Comparison of ENCODE assay signal across 22 mouse cellular contexts in the genomic region with DNA sequence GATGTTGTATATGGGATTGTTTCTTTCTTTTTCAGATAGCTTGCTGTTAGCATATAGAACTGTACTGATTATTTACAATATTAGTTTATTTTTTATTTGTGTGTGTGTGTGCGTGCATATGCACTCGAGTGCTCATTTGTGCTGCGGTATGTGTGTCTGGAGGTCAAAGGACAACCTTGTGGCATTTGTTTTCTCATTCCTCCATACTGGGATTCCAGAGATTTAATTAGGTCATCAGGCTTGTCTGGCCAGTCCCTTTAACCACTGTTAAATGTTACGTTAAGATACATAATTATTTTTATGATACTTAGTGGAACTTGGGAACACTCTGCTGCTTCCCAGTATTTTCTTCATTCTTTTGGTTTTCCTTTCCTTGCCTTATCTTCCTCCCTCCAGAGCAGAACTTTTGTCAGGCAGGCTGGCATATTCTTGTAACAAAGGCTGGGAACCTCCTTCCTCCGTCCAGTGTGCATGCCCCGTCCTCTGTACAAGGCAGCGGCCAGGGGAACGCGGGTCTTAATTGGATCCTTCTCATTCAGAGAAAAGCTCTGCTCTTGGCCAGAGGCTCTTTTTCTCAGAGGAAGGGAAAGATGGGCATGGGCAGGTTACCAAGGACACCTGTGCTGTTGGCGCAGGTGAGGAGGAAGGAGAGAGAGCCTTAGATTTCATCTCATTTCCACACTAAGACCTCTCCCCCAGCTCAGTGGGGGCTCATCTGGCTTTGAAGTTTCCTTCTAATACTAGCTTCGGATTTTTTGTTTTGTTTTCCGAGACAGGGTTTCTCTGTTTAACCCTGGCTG. TPM values are rescaled to one million over a fixed set of nuclear protein-coding genes. Genes with fewer than 3 reads are reported as not detected.
DNase-seq lines count a peak whose midpoint lies in the region; ATAC-seq and TF ChIP-seq lines count a peak whose summit lies in the region.
"Had no signal": no experiment of that assay in that cellular context is flagged by ENCODE, and none has a peak within 500 bp of the region (broad histone marks: within the 10 kb centered on the region; RNA-seq: fewer than 3 reads in every experiment).

No protein-coding gene starts in this region.

- no peak overlapping the region for H3K27ac ChIP-seq in heart, adult 2 months
- H3K27ac ChIP-seq in midbrain, embryonic 11.5 days (ENCODE audit: low read depth, low read length) = no peak overlapping the region
- no peak overlapping the region for H3K27ac ChIP-seq in midbrain, embryonic 15.5 days
- H3K27ac ChIP-seq: limb, embryonic 15.5 days had no signal

- WGBS in heart, adult 2 months = 72% methylated on average over 12 of the region's 12 CpGs
- 69% methylated on average over 12 of the region's 12 CpGs for WGBS in midbrain, embryonic 11.5 days
- WGBS in midbrain, embryonic 15.5 days = 56% methylated on average over 12 of the region's 12 CpGs

- peak; percentile 36; the same call in 1 of the 2 replicates for ATAC-seq in cerebellum, adult (ENCODE audit: insufficient number of reproducible peaks, low FRiP score, low TSS enrichment)
- no peak for ATAC-seq in midbrain, embryonic 11.5 days (ENCODE audit: low FRiP score)
- no peak for ATAC-seq in midbrain, embryonic 15.5 days (replicated peaks)
- ATAC-seq: CD4-positive, CD25-positive, alpha-beta regulatory T cell, adult 4 months; hindbrain, embryonic 16.5 days; intestine, postnatal 0 days had no signal

- H3K27me3 ChIP-seq in heart, adult 2 months (ENCODE audit: control insufficient read depth, insufficient read depth, low read length) = no peaks in the 10 kb centered on the region
- H3K27me3 ChIP-seq in midbrain, embryonic 11.5 days (ENCODE audit: control insufficient read depth, insufficient read depth, low read length) = no peaks in the 10 kb centered on the region
- no peaks in the 10 kb centered on the region for H3K27me3 ChIP-seq in midbrain, embryonic 15.5 days (replicated peaks)
- H3K27me3 ChIP-seq: heart, embryonic 12.5 days; limb, embryonic 15.5 days had no signal

- H3K4me2 ChIP-seq in midbrain, embryonic 11.5 days = no peak overlapping the region
- H3K4me2 ChIP-seq in midbrain, embryonic 15.5 days = no peak overlapping the region
- H3K4me2 ChIP-seq: heart, embryonic 12.5 days; limb, embryonic 15.5 days had no signal

- peaks cover 2% of the 10 kb centered on the region for H3K4me1 ChIP-seq in heart, adult 2 months (ENCODE audit: control insufficient read depth, insufficient read depth, low read length)
- peaks cover 3% of the 10 kb centered on the region; the same call in 1 of the 2 replicates for H3K4me1 ChIP-seq in midbrain, embryonic 11.5 days (ENCODE audit: control insufficient read depth, insufficient read depth, low read length)
- H3K4me1 ChIP-seq in midbrain, embryonic 15.5 days = no peaks in the 10 kb centered on the region

- no peaks in the 10 kb centered on the region for H3K9me3 ChIP-seq in midbrain, embryonic 11.5 days (ENCODE audit: control insufficient read depth, low read length)
- H3K9me3 ChIP-seq in midbrain, embryonic 15.5 days = no peaks in the 10 kb centered on the region
- H3K9me3 ChIP-seq: limb, embryonic 15.5 days had no signal

- TF ChIP-seq POLR2A in heart, adult 2 months (IDR thresholded peaks at IDR 0.05; ENCODE audit: insufficient read depth, low read depth, low read length) = no peak

- DNase-seq in cerebellum, postnatal 4 days (ENCODE audit: low spot score in 2 of 2) = no peak
- DNase-seq in heart, adult 11 months = peak; percentile 55
- no peak for DNase-seq in heart, adult 2 months
- DNase-seq in midbrain, embryonic 11.5 days (ENCODE audit: low spot score, missing footprints) = peak; percentile 70
- no peak for DNase-seq in adrenal gland, postnatal 10 days
- no peak for DNase-seq in urinary bladder, adult 2 months (ENCODE audit: low spot score)
- DNase-seq: adrenal gland, postnatal 14 days; gastrocnemius, postnatal 14 days; heart, postnatal 4 days; kidney, postnatal 4 days; lung, adult 18-20 months; spleen, adult 18-20 months had no signal

- intact Hi-C loops in heart, adult 2 months (cut with DNase I) = no loop called here

- no peak for TF ChIP-seq EP300 in heart, adult 2 months (IDR thresholded peaks at IDR 0.05; ENCODE audit: insufficient read depth, low read depth, low read length)

- peaks cover 2% of the 10 kb centered on the region; the same call in 1 of the 2 replicates for H3K79me2 ChIP-seq in heart, adult 2 months (replicated peaks; ENCODE audit: control insufficient read depth, insufficient read depth, low read length)

- no peak overlapping the region for H3K4me3 ChIP-seq in heart, adult 2 months
- H3K4me3 ChIP-seq in midbrain, embryonic 11.5 days (ENCODE audit: low read depth, low read length) = no peak overlapping the region
- no peak overlapping the region for H3K4me3 ChIP-seq in midbrain, embryonic 15.5 days
- H3K4me3 ChIP-seq: erythroblast, embryonic 14.5 days; heart, embryonic 12.5 days; limb, embryonic 15.5 days had no signal

- TF ChIP-seq CTCF in heart, adult 2 months (IDR thresholded peaks at IDR 0.05) = no peak

- H3K9ac ChIP-seq in heart, adult 2 months (ENCODE audit: low read depth, low read length) = no peak overlapping the region
- no peak overlapping the region for H3K9ac ChIP-seq in midbrain, embryonic 11.5 days (ENCODE audit: low read length)
- no peak overlapping the region for H3K9ac ChIP-seq in midbrain, embryonic 15.5 days
- H3K9ac ChIP-seq: heart, embryonic 12.5 days; limb, embryonic 15.5 days had no signal

- no peaks in the 10 kb centered on the region for H3K36me3 ChIP-seq in heart, adult 2 months (ENCODE audit: control insufficient read depth, insufficient read depth, low read length)
- no peaks in the 10 kb centered on the region for H3K36me3 ChIP-seq in midbrain, embryonic 11.5 days (ENCODE audit: control insufficient read depth, insufficient read depth, low read length)
- H3K36me3 ChIP-seq in midbrain, embryonic 15.5 days (replicated peaks) = no peaks in the 10 kb centered on the region

RNA-seq across cellular contexts. Expression of gene Itgb5, which starts 12.8 kb away (rescaled TPM):
- 10 to 100 TPM; 83.2 to 95.3 TPM for total RNA-seq in heart, adult 2 months (2021)
- 95.7 and 123 TPM in 2 replicates for polyA plus RNA-seq in heart, adult 2 months (2012; rRNA removed)
- 22.0 and 23.2 TPM in 2 replicates for polyA plus RNA-seq in midbrain, embryonic 11.5 days (2014; fragmentation: Nextera tagmentation; extraction: Ambion mirVana)
- 24.1 and 24.6 TPM in 2 replicates for polyA plus RNA-seq in midbrain, embryonic 15.5 days (2015; fragmentation: Nextera tagmentation; extraction: Ambion mirVana)
- 100 to 1,000 TPM; 106 to 114 TPM for total RNA-seq in adrenal gland, postnatal 10 days (2021)
- 79.7 and 98.3 TPM in 2 replicates for polyA plus RNA-seq in urinary bladder, adult 2 months (2012; rRNA removed)

RNA-seq across cellular contexts. Expression of gene Muc13, which starts 48.4 kb away (rescaled TPM):
- not detected for total RNA-seq in heart, adult 2 months (2021)
- 0.15 and 0.33 TPM in 2 replicates for polyA plus RNA-seq in heart, adult 2 months (2012; rRNA removed)
- 0.10 TPM in 2 replicates for polyA plus RNA-seq in midbrain, embryonic 11.5 days (2014; fragmentation: Nextera tagmentation; extraction: Ambion mirVana)
- 0.08 TPM in 1 of 2 replicates, not detected in the other for polyA plus RNA-seq in midbrain, embryonic 15.5 days (2015; fragmentation: Nextera tagmentation; extraction: Ambion mirVana)
- under 1 TPM; 0.09 to 0.18 TPM for total RNA-seq in adrenal gland, postnatal 10 days (2021)
- polyA plus RNA-seq in urinary bladder, adult 2 months (2012; rRNA removed) = 0.04 and 0.09 TPM in 2 replicates
- total RNA-seq: gastrocnemius, postnatal 14 days; layer of hippocampus, postnatal 25 days; left cerebral cortex, postnatal 14 days had no signal
- polyA plus RNA-seq: erythroblast, embryonic 14.5 days; hindbrain, embryonic 16.5 days; limb, embryonic 15.5 days had no signal

Comparison
In these comparisons a context has a peak if more than half of its experiments do, and no peak if none do; other contexts are left out.
1. DNase-seq: peak in heart, adult 11 months (single experiment) and midbrain, embryonic 11.5 days (single experiment); none in cerebellum, postnatal 4 days (0 of 2), heart, adult 2 months (0 of 2), adrenal gland, postnatal 10 days (single experiment) and urinary bladder, adult 2 months (single experiment).